In the genomic region with DNA sequence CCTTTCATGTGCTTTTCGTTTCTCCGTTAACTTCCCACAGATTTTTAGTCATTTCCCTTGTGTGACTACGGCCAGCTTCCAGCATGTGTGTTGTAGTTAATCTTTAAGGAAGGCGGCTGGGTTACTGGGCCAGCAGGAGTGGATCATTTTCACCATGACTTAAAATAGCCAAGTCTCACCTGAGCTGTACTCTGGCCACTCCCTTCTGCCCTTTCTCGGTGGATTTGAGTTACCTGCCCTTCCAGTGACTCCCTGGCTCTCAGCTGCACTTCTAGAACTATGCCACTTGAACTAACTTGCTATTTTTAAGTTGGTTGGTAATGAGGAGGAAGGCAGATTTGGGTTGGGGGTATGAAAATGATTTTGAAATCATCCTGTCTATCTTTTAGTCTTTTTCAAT, we compare ENCODE assay signal across 29 mouse cellular contexts.
DNase-seq lines count a peak whose midpoint lies in the region; ATAC-seq and TF ChIP-seq lines count a peak whose summit lies in the region.
"Had no signal": no experiment of that assay in that cellular context is flagged by ENCODE, and none has a peak within 500 bp of the region (broad histone marks: within the 10 kb centered on the region; RNA-seq: fewer than 3 reads in every experiment).

No protein-coding gene starts in this region.

- DNase-seq in kidney, postnatal 0 days (ENCODE audit: low spot score), result peak; percentile 5
- DNase-seq in lung, postnatal 0 days (ENCODE audit: low spot score), result peak; percentile 60
- no peak for DNase-seq in lung, postnatal 14 days
- DNase-seq in urinary bladder, postnatal 4 days (ENCODE audit: low spot score in 2 of 2), result no peak
- DNase-seq in left cerebral cortex, postnatal 14 days (ENCODE audit: low spot score in 2 of 2), result no peak
- DNase-seq: adrenal gland, adult 8-10 months; cerebellum, adult 2 months; cerebellum, postnatal 14 days; forebrain, postnatal 0 days; heart, postnatal 36 days; left cerebral cortex, postnatal 4 days; liver; lung, adult 2 months; right cerebral cortex, adult 18-20 months; thymus, postnatal 4 days had no signal

- intact Hi-C loops in left cerebral cortex, postnatal 14 days (cut with DNase I), result no loop called here

- no peak overlapping the region for H3K4me2 ChIP-seq in intestine, embryonic 15.5 days (replicated peaks)
- H3K4me2 ChIP-seq in intestine, postnatal 0 days (replicated peaks; ENCODE audit: low read depth), result no peak overlapping the region
- no peak overlapping the region for H3K4me2 ChIP-seq in kidney, postnatal 0 days (ENCODE audit: low read length)
- H3K4me2 ChIP-seq in kidney, embryonic 15.5 days, result no peak overlapping the region
- no peak overlapping the region for H3K4me2 ChIP-seq in lung, postnatal 0 days (replicated peaks; ENCODE audit: low read depth, low read length)
- H3K4me2 ChIP-seq: forebrain, embryonic 12.5 days; heart, embryonic 15.5 days; hindbrain, embryonic 12.5 days; midbrain, embryonic 12.5 days; neural tube, embryonic 12.5 days had no signal

- H3K27ac ChIP-seq in intestine, embryonic 15.5 days, result no peak overlapping the region
- no peak overlapping the region for H3K27ac ChIP-seq in intestine, postnatal 0 days (ENCODE audit: low read depth, low read length)
- no peak overlapping the region for H3K27ac ChIP-seq in kidney, postnatal 0 days
- no peak overlapping the region for H3K27ac ChIP-seq in kidney, embryonic 15.5 days
- H3K27ac ChIP-seq in lung, postnatal 0 days (ENCODE audit: low read length), result no peak overlapping the region
- H3K27ac ChIP-seq: forebrain, embryonic 12.5 days; heart, embryonic 10.5 days; heart, embryonic 15.5 days; hindbrain, embryonic 12.5 days; hindbrain, postnatal 0 days; liver, embryonic 14.5 days; midbrain, embryonic 12.5 days; neural tube, embryonic 12.5 days had no signal

- H3K4me1 ChIP-seq in intestine, embryonic 15.5 days (replicated peaks), result no peaks in the 10 kb centered on the region
- H3K4me1 ChIP-seq in intestine, postnatal 0 days (replicated peaks; ENCODE audit: control insufficient read depth, insufficient read depth, low read length), result no peaks in the 10 kb centered on the region
- H3K4me1 ChIP-seq in kidney, postnatal 0 days (replicated peaks; ENCODE audit: insufficient read depth, low read length), result no peaks in the 10 kb centered on the region
- no peaks in the 10 kb centered on the region for H3K4me1 ChIP-seq in kidney, embryonic 15.5 days
- H3K4me1 ChIP-seq in lung, postnatal 0 days (ENCODE audit: insufficient read depth, low read depth, low read length), result no peaks in the 10 kb centered on the region

- TF ChIP-seq CTCF in intestine, postnatal 0 days (IDR thresholded peaks at IDR 0.05; ENCODE audit: low read depth), result no peak
- no peak for TF ChIP-seq CTCF in kidney, postnatal 0 days (IDR thresholded peaks at IDR 0.05; ENCODE audit: low read depth)
- no peak for TF ChIP-seq CTCF in lung, postnatal 0 days (IDR thresholded peaks at IDR 0.05)

- H3K4me3 ChIP-seq in intestine, embryonic 15.5 days (replicated peaks), result no peak overlapping the region
- H3K4me3 ChIP-seq in intestine, postnatal 0 days (ENCODE audit: low read depth, low read length), result no peak overlapping the region
- H3K4me3 ChIP-seq in kidney, postnatal 0 days (replicated peaks; ENCODE audit: low read depth, low read length), result no peak overlapping the region
- H3K4me3 ChIP-seq in kidney, embryonic 15.5 days (replicated peaks), result no peak overlapping the region
- no peak overlapping the region for H3K4me3 ChIP-seq in lung, postnatal 0 days (ENCODE audit: low read depth, low read length)
- H3K4me3 ChIP-seq: erythroblast, embryonic 14.5 days; forebrain, embryonic 12.5 days; heart, embryonic 10.5 days; heart, embryonic 15.5 days; hindbrain, embryonic 12.5 days; midbrain, embryonic 12.5 days; myocyte; neural tube, embryonic 12.5 days had no signal

- no peaks in the 10 kb centered on the region for H3K27me3 ChIP-seq in intestine, embryonic 15.5 days (replicated peaks)
- H3K27me3 ChIP-seq in intestine, postnatal 0 days (replicated peaks; ENCODE audit: control insufficient read depth, insufficient read depth, low read length), result no peaks in the 10 kb centered on the region
- no peaks in the 10 kb centered on the region for H3K27me3 ChIP-seq in kidney, postnatal 0 days (ENCODE audit: insufficient read depth, low read length)
- H3K27me3 ChIP-seq in kidney, embryonic 15.5 days, result no peaks in the 10 kb centered on the region
- no peaks in the 10 kb centered on the region for H3K27me3 ChIP-seq in lung, postnatal 0 days (replicated peaks; ENCODE audit: insufficient read depth, low read length)
- H3K27me3 ChIP-seq: forebrain, embryonic 12.5 days; heart, embryonic 15.5 days; hindbrain, embryonic 12.5 days; midbrain, embryonic 12.5 days; neural tube, embryonic 12.5 days had no signal

- WGBS in intestine, embryonic 15.5 days, result 63% methylated on average over 5 of the region's 5 CpGs
- WGBS in intestine, postnatal 0 days, result 43% methylated on average over 5 of the region's 5 CpGs
- WGBS in kidney, postnatal 0 days, result 54% methylated on average over 5 of the region's 5 CpGs
- WGBS in kidney, embryonic 15.5 days, result 65% methylated on average over 5 of the region's 5 CpGs
- WGBS in lung, postnatal 0 days, result 45% methylated on average over 5 of the region's 5 CpGs

- ATAC-seq in intestine, embryonic 15.5 days, result peak; percentile 37; the same call in 1 of the 2 replicates
- no peak for ATAC-seq in intestine, postnatal 0 days
- no peak for ATAC-seq in kidney, postnatal 0 days (replicated peaks; ENCODE audit: low FRiP score, low read depth)
- ATAC-seq in kidney, embryonic 15.5 days (replicated peaks; ENCODE audit: low FRiP score), result no peak
- ATAC-seq in lung, postnatal 0 days, result peak; percentile 57
- ATAC-seq: forebrain, postnatal 0 days; hindbrain, postnatal 0 days had no signal

- no peak for TF ChIP-seq EP300 in lung, postnatal 0 days (IDR thresholded peaks at IDR 0.05)

- H3K9ac ChIP-seq in intestine, embryonic 15.5 days, result no peak overlapping the region
- H3K9ac ChIP-seq in intestine, postnatal 0 days (ENCODE audit: low read depth, low read length), result no peak overlapping the region
- no peak overlapping the region for H3K9ac ChIP-seq in kidney, postnatal 0 days (ENCODE audit: low read depth, low read length)
- H3K9ac ChIP-seq in kidney, embryonic 15.5 days, result no peak overlapping the region
- no peak overlapping the region for H3K9ac ChIP-seq in lung, postnatal 0 days (replicated peaks; ENCODE audit: low read depth)
- H3K9ac ChIP-seq: forebrain, embryonic 12.5 days; forebrain, postnatal 0 days; heart, embryonic 15.5 days; hindbrain, embryonic 12.5 days; liver, embryonic 14.5 days; midbrain, embryonic 12.5 days; neural tube, embryonic 12.5 days had no signal

- no peaks in the 10 kb centered on the region for H3K36me3 ChIP-seq in intestine, embryonic 15.5 days
- no peaks in the 10 kb centered on the region for H3K36me3 ChIP-seq in intestine, postnatal 0 days (ENCODE audit: control insufficient read depth, insufficient read depth)
- no peaks in the 10 kb centered on the region for H3K36me3 ChIP-seq in kidney, postnatal 0 days (ENCODE audit: insufficient read depth, low read length)
- no peaks in the 10 kb centered on the region for H3K36me3 ChIP-seq in kidney, embryonic 15.5 days
- H3K36me3 ChIP-seq in lung, postnatal 0 days (ENCODE audit: insufficient read depth, low read length), result no peaks in the 10 kb centered on the region
- H3K36me3 ChIP-seq: forebrain, embryonic 12.5 days; G1E; heart, embryonic 10.5 days; heart, embryonic 15.5 days; hindbrain, embryonic 12.5 days; midbrain, embryonic 12.5 days; neural tube, embryonic 12.5 days had no signal

- H3K9me3 ChIP-seq in intestine, embryonic 15.5 days, result no peaks in the 10 kb centered on the region
- no peaks in the 10 kb centered on the region for H3K9me3 ChIP-seq in intestine, postnatal 0 days (ENCODE audit: control insufficient read depth)
- H3K9me3 ChIP-seq in kidney, postnatal 0 days (replicated peaks; ENCODE audit: low read length), result no peaks in the 10 kb centered on the region
- no peaks in the 10 kb centered on the region for H3K9me3 ChIP-seq in kidney, embryonic 15.5 days (replicated peaks)
- no peaks in the 10 kb centered on the region for H3K9me3 ChIP-seq in lung, postnatal 0 days (ENCODE audit: low read length)
- H3K9me3 ChIP-seq: forebrain, embryonic 12.5 days; G1E; heart, embryonic 10.5 days; heart, embryonic 15.5 days; hindbrain, embryonic 12.5 days; midbrain, embryonic 12.5 days; neural tube, embryonic 12.5 days had no signal

Comparison
In these comparisons a context has a peak if more than half of its experiments do, and no peak if none do; other contexts are left out.
1. ATAC-seq: peak in intestine, embryonic 15.5 days (single experiment) and lung, postnatal 0 days (single experiment); none in intestine, postnatal 0 days (single experiment), kidney, postnatal 0 days (single experiment) and kidney, embryonic 15.5 days (single experiment).
2. DNase-seq: peak in kidney, postnatal 0 days (single experiment) and lung, postnatal 0 days (single experiment); none in lung, postnatal 14 days (single experiment), urinary bladder, postnatal 4 days (0 of 2) and left cerebral cortex, postnatal 14 days (0 of 2).